Mouse (Mus musculus) liver, embryonic 11.5 days (tissue): ENCODE results near the gene Arhgef12. TPM values are rescaled to one million over a fixed set of nuclear protein-coding genes. Genes with fewer than 3 reads are reported as not detected.

Experiments used
- ATAC-seq: fragments of 200-750 bp; cut with Nextera tagmentation; replicated peaks from 2 replicates; pipeline ENCODE4 v1.8.0; 2017; ENCODE audit warnings: moderate number of reproducible peaks, mild to moderate bottlenecking, moderate TSS enrichment, moderate library complexity; ENCODE audit not compliant: low FRiP score
- DNase-seq: peaks from one replicate; pipeline ENCODE4 v3.0.0-alpha.2; 2017; ENCODE audit warnings: low spot score
- H3K27ac ChIP-seq: fragments of 300-500 bp; sonication (generic); 2 replicates; pipeline ENCODE4 v1.5.1; 2014; ENCODE audit warnings: mild to moderate bottlenecking, low read depth, low read length, control low read depth
- H3K27me3 ChIP-seq: fragments of 300-500 bp; sonication (generic); replicated peaks from 2 replicates; pipeline ENCODE4 v1.6.1; 2014; ENCODE audit warnings: low read length, mixed read lengths; ENCODE audit not compliant: control insufficient read depth, insufficient read depth
- H3K36me3 ChIP-seq: fragments of 300-500 bp; sonication (generic); 2 replicates; pipeline ENCODE4 v1.6.1; 2014; ENCODE audit warnings: mild to moderate bottlenecking, low read length, moderate library complexity, mixed read lengths; ENCODE audit not compliant: control insufficient read depth, insufficient read depth
- H3K4me1 ChIP-seq: fragments of 300-500 bp; sonication (generic); replicated peaks from 2 replicates; pipeline ENCODE4 v1.6.1; 2014; ENCODE audit warnings: low read length, mixed read lengths; ENCODE audit not compliant: control insufficient read depth, insufficient read depth
- H3K4me2 ChIP-seq: fragments of 300-500 bp; sonication (generic); 2 replicates; pipeline ENCODE4 v1.6.1; 2014; ENCODE audit warnings: mild to moderate bottlenecking, control low read depth, moderate library complexity
- H3K4me3 ChIP-seq: fragments of 300-500 bp; sonication (generic); 2 replicates; pipeline ENCODE4 v1.5.1; 2014; ENCODE audit warnings: low read depth, low read length, control low read depth
- H3K9ac ChIP-seq: fragments of 300-500 bp; sonication (generic); 2 replicates; pipeline ENCODE4 v1.6.1; 2014; ENCODE audit warnings: low read depth, low read length, control low read depth
- H3K9me3 ChIP-seq: fragments of 300-500 bp; sonication (generic); 2 replicates; pipeline ENCODE4 v1.6.1; 2016; ENCODE audit warnings: low read length, inconsistent platforms, mixed read lengths; ENCODE audit not compliant: control insufficient read depth
- WGBS: fragments of 180-500 bp; shearing (Covaris S2); extraction: QIAGEN DNeasy Blood & Tissue Kit; methylation state at CpG from one replicate; pipeline ENCODE4 v1.1.7; 2014; 5-methylcytosine and 5-hydroxymethylcytosine counted together
- polyA plus RNA-seq: library from polyadenylated mRNA; unstranded; fragments of >200 nt; fragmentation: Nextera tagmentation; extraction: Ambion mirVana; gene quantifications from 2 replicates; pipeline ENCODE4 v1.2.1, GENCODE M21; 2014

The Arhgef12 gene
- polyA plus RNA-seq, 1 experiment from 2014 or later: 7.0 TPM

GRCm38 (mm10) chr9:43116134-43116996, 9.3 kb upstream of the Arhgef12 start, which contains the start of gene Tmem136:
Gene Tmem136 (minus strand): TSS chr9:43116570.
- no peaks in the 10 kb centered on the region for H3K36me3 ChIP-seq

GRCm38 (mm10) chr9:43115431-43116133, 8.5 kb upstream of the Arhgef12 start:
- ATAC-seq: no peak
- WGBS: 30% methylated on average over 12 of the region's 12 CpGs
- H3K27me3 ChIP-seq: peaks cover 25% of the 10 kb centered on the region

More at GRCm38 (mm10) chr9:43116134-43116996, 9.3 kb upstream of the Arhgef12 start, which contains the start of gene Tmem136:
- peak within 1 kb of the TSS; percentile 54 for H3K9ac ChIP-seq
- peak within 1 kb of the TSS; percentile 60 for H3K4me3 ChIP-seq
- no peak within 1 kb of the TSS for H3K27ac ChIP-seq
- no peaks in the 10 kb centered on the region for H3K9me3 ChIP-seq
- 6% methylated on average over 55 of the region's 55 CpGs for WGBS
- peaks cover 25% of the 10 kb centered on the region for H3K27me3 ChIP-seq
- ATAC-seq (peak; percentile 85), DNase-seq (peak; percentile 59)
- H3K4me1 ChIP-seq: peaks cover 4% of the 10 kb centered on the region; the same call in 1 of the 2 replicates
- peak within 1 kb of the TSS; percentile 70 for H3K4me2 ChIP-seq

GRCm38 (mm10) chr9:43114833-43115232, 7.8 kb upstream of the Arhgef12 start:
- no peak for DNase-seq
- no peak for ATAC-seq
- 84% methylated on average over 4 of the region's 4 CpGs for WGBS
- H3K4me1 ChIP-seq: peaks cover 4% of the 10 kb centered on the region; the same call in 1 of the 2 replicates
- no peak overlapping the region for H3K27ac ChIP-seq
- no peak overlapping the region for H3K4me3 ChIP-seq
- H3K9ac ChIP-seq: no peak overlapping the region
- no peak overlapping the region for H3K4me2 ChIP-seq
- no peaks in the 10 kb centered on the region for H3K9me3 ChIP-seq
- H3K27me3 ChIP-seq: peaks cover 29% of the 10 kb centered on the region
- no peaks in the 10 kb centered on the region for H3K36me3 ChIP-seq

More at GRCm38 (mm10) chr9:43115431-43116133, 8.5 kb upstream of the Arhgef12 start:
- H3K36me3 ChIP-seq: no peaks in the 10 kb centered on the region
- H3K9me3 ChIP-seq: no peaks in the 10 kb centered on the region
- H3K9ac ChIP-seq: peak overlapping the region; percentile 54
- peak overlapping the region; percentile 60 for H3K4me3 ChIP-seq
- peaks cover 4% of the 10 kb centered on the region; the same call in 1 of the 2 replicates for H3K4me1 ChIP-seq
- H3K27ac ChIP-seq: no peak overlapping the region
- DNase-seq: no peak
- peak overlapping the region; percentile 70 for H3K4me2 ChIP-seq

- no peak overlapping the region for H3K4me3 ChIP-seq
- no peaks in the 10 kb centered on the region for H3K4me1 ChIP-seq
- H3K27me3 ChIP-seq: peaks cover 12% of the 10 kb centered on the region
- no peak overlapping the region for H3K27ac ChIP-seq
- DNase-seq (no peak), ATAC-seq (no peak)
- H3K4me2 ChIP-seq: no peak overlapping the region
- no peaks in the 10 kb centered on the region for H3K9me3 ChIP-seq
- 83% methylated on average over 8 of the region's 8 CpGs for WGBS
- H3K9ac ChIP-seq: no peak overlapping the region
- H3K36me3 ChIP-seq: no peaks in the 10 kb centered on the region
Measured at GRCm38 (mm10) chr9:43110286-43110980, 3.4 kb upstream of the Arhgef12 start.

GRCm38 (mm10) chr9:43109125-43109524, 2.1 kb upstream of the Arhgef12 start:
- Histone ChIP-seq H3K27me3 (peaks cover 12% of the 10 kb centered on the region), H3K4me3 (no peak overlapping the region), H3K4me1 (no peaks in the 10 kb centered on the region), H3K9ac (no peak overlapping the region), H3K27ac (no peak overlapping the region), H3K9me3 (no peaks in the 10 kb centered on the region), H3K4me2 (no peak overlapping the region), H3K36me3 (no peaks in the 10 kb centered on the region)
- DNase-seq: no peak
- ATAC-seq: no peak
- WGBS: 71% methylated on average over 7 of the region's 7 CpGs

- peaks cover 12% of the 10 kb centered on the region for H3K27me3 ChIP-seq
- ATAC-seq: no peak
- 79% methylated on average over 3 of the region's 3 CpGs for WGBS
Measured at GRCm38 (mm10) chr9:43108721-43109120, 1.7 kb upstream of the Arhgef12 start.

GRCm38 (mm10) chr9:43108081-43108480, 1.0 kb upstream of the Arhgef12 start:
- Histone ChIP-seq H3K4me1 (peaks cover 8% of the 10 kb centered on the region), H3K27me3 (peaks cover 9% of the 10 kb centered on the region), H3K4me2 (no peak overlapping the region), H3K27ac (no peak overlapping the region), H3K36me3 (no peaks in the 10 kb centered on the region), H3K9ac (no peak overlapping the region), H3K4me3 (no peak overlapping the region), H3K9me3 (no peaks in the 10 kb centered on the region)
- WGBS: 71% methylated on average over 1 of the region's 1 CpGs
- DNase-seq (no peak), ATAC-seq (no peak)

More at GRCm38 (mm10) chr9:43108721-43109120, 1.7 kb upstream of the Arhgef12 start:
- no peak overlapping the region for H3K4me2 ChIP-seq
- no peak overlapping the region for H3K4me3 ChIP-seq
- DNase-seq: no peak
- H3K36me3 ChIP-seq: no peaks in the 10 kb centered on the region
- H3K27ac ChIP-seq: no peak overlapping the region
- H3K4me1 ChIP-seq: peaks cover 3% of the 10 kb centered on the region
- no peak overlapping the region for H3K9ac ChIP-seq
- no peaks in the 10 kb centered on the region for H3K9me3 ChIP-seq

- H3K9ac ChIP-seq: no peak overlapping the region
- H3K36me3 ChIP-seq: no peaks in the 10 kb centered on the region
- H3K4me3 ChIP-seq: no peak overlapping the region
- WGBS: 53% methylated on average over 5 of the region's 5 CpGs
- ATAC-seq: no peak
- no peak for DNase-seq
- H3K27ac ChIP-seq: no peak overlapping the region
- H3K9me3 ChIP-seq: no peaks in the 10 kb centered on the region
- H3K4me1 ChIP-seq: peaks cover 13% of the 10 kb centered on the region
- H3K27me3 ChIP-seq: peaks cover 9% of the 10 kb centered on the region
- no peak overlapping the region for H3K4me2 ChIP-seq
Measured at GRCm38 (mm10) chr9:43107555-43107954, 516 bp upstream of the Arhgef12 start.
